Mouse (Mus musculus): ENCODE data around the gene Ssh2.

Gene Ssh2

GRCm38 (mm10) chr11:77491123-77491501, 275.0 kb downstream of the Ssh2 start:
- DNase-seq (ENCODE audit: extremely low read depth, low read depth): peak; percentile 60

- peak; percentile 70 for DNase-seq (ENCODE audit: extremely low read depth, low read depth)
Measured at GRCm38 (mm10) chr11:77491502-77492291, 275.6 kb downstream of the Ssh2 start.

- peak; percentile 56 for DNase-seq (ENCODE audit: extremely low read depth, low read depth)
Measured at GRCm38 (mm10) chr11:77492311-77492871, 276.3 kb downstream of the Ssh2 start.

- peak; percentile 70 for DNase-seq (ENCODE audit: extremely low read depth, low read depth)
Measured at GRCm38 (mm10) chr11:77492911-77493332, 276.8 kb downstream of the Ssh2 start.

GRCm38 (mm10) chr11:77493512-77494343, 277.6 kb downstream of the Ssh2 start, which contains the start of gene Git1:
Git1 (plus strand) TSS chr11:77493562.
- peak; percentile 41 for DNase-seq (ENCODE audit: extremely low read depth, low read depth)

- no peak for DNase-seq (ENCODE audit: extremely low read depth, low read depth)
Measured at GRCm38 (mm10) chr11:77494344-77494676, 278.2 kb downstream of the Ssh2 start.

GRCm38 (mm10) chr11:77494782-77495181, 278.7 kb downstream of the Ssh2 start:
- DNase-seq (ENCODE audit: extremely low read depth, low read depth): no peak

- no peak for DNase-seq (ENCODE audit: extremely low read depth, low read depth)
Measured at GRCm38 (mm10) chr11:77495507-77495906, 279.4 kb downstream of the Ssh2 start.

- DNase-seq (ENCODE audit: extremely low read depth, low read depth): no peak
Measured at GRCm38 (mm10) chr11:77497341-77497756, 281.3 kb downstream of the Ssh2 start.

- DNase-seq (ENCODE audit: extremely low read depth, low read depth): no peak
Measured at GRCm38 (mm10) chr11:77497851-77498250, 281.8 kb downstream of the Ssh2 start.

GRCm38 (mm10) chr11:77498261-77499139, 282.4 kb downstream of the Ssh2 start:
- no peak for DNase-seq (ENCODE audit: extremely low read depth, low read depth)

- DNase-seq (ENCODE audit: extremely low read depth, low read depth): no peak
Measured at GRCm38 (mm10) chr11:77499354-77499753, 283.3 kb downstream of the Ssh2 start.

- DNase-seq (ENCODE audit: extremely low read depth, low read depth): no peak
Measured at GRCm38 (mm10) chr11:77500361-77501325, 284.6 kb downstream of the Ssh2 start.

- no peak for DNase-seq (ENCODE audit: extremely low read depth, low read depth)
Measured at GRCm38 (mm10) chr11:77501392-77501791, 285.3 kb downstream of the Ssh2 start.

GRCm38 (mm10) chr11:77501971-77502370, 285.9 kb downstream of the Ssh2 start:
- no peak for DNase-seq (ENCODE audit: extremely low read depth, low read depth)

GRCm38 (mm10) chr11:77502481-77502880, 286.4 kb downstream of the Ssh2 start:
- DNase-seq (ENCODE audit: extremely low read depth, low read depth): no peak

- DNase-seq (ENCODE audit: extremely low read depth, low read depth): no peak
Measured at GRCm38 (mm10) chr11:77503511-77503910, 287.4 kb downstream of the Ssh2 start.

GRCm38 (mm10) chr11:77504377-77504776, 288.3 kb downstream of the Ssh2 start:
- DNase-seq (ENCODE audit: extremely low read depth, low read depth): no peak

- no peak for DNase-seq (ENCODE audit: extremely low read depth, low read depth)
Measured at GRCm38 (mm10) chr11:77505291-77505980, 289.3 kb downstream of the Ssh2 start.

All from MEL-GATA-1-ER (cell line).